Mouse (Mus musculus) olfactory bulb, adult 2 months (tissue): Measurements from ENCODE around the gene Pamr1. TPM values are rescaled to one million over a fixed set of nuclear protein-coding genes. Genes with fewer than 3 reads are reported as not detected.

ENCODE experiments used
- H3K27ac ChIP-seq: fragments of 200-500 bp; 2 replicates; pipeline ENCODE4 v1.5.1; 2012; ENCODE audit warnings: low read depth, low read length; ENCODE audit not compliant: insufficient read depth
- H3K4me1 ChIP-seq: fragments of 200-500 bp; 2 replicates; pipeline ENCODE4 v1.6.1; 2012; ENCODE audit warnings: low read length; ENCODE audit not compliant: control insufficient read depth, insufficient read depth
- H3K4me3 ChIP-seq: fragments of 200-500 bp; 2 replicates; pipeline ENCODE4 v1.5.1; 2012; ENCODE audit warnings: mild to moderate bottlenecking, low read depth, low read length, moderate library complexity; ENCODE audit not compliant: insufficient read depth
- CTCF ChIP-seq: fragments of 200-500 bp; IDR thresholded peaks from 2 replicates; pipeline ENCODE4 v1.5.1; 2012; ENCODE audit warnings: low read depth, mild to moderate bottlenecking, low read length, moderate library complexity; ENCODE audit not compliant: insufficient read depth
- POLR2A ChIP-seq: fragments of 200-500 bp; IDR thresholded peaks from 2 replicates; pipeline ENCODE4 v1.6.1; 2012; ENCODE audit warnings: mild to moderate bottlenecking, low read depth, low read length, moderate library complexity; ENCODE audit not compliant: insufficient read depth
- WGBS: fragments of 180-500 bp; shearing (Covaris S2); methylation state at CpG from one replicate; pipeline ENCODE4 v1.1.7; 2018; 5-methylcytosine and 5-hydroxymethylcytosine counted together
- polyA plus RNA-seq: library from polyadenylated mRNA; stranded (reverse); fragments of >200 nt; gene quantifications from 2 replicates; pipeline ENCODE4 v1.2.4, GENCODE M21; 2012; ENCODE audit warnings: low replicate concordance; ENCODE audit not compliant: missing spikeins, insufficient read depth, insufficient read length

Pamr1 gene
- polyA plus RNA-seq, 1 experiment: not detected

GRCm38 (mm10) chr2:102686108-102686450, 136.3 kb downstream of the Pamr1 start:
- Histone ChIP-seq H3K4me3 (no peak overlapping the region), H3K4me1 (peaks cover 12% of the 10 kb centered on the region), H3K27ac (no peak overlapping the region)
- TF ChIP-seq POLR2A (no peak), CTCF (no peak)
- WGBS: 57% methylated on average over 9 of the region's 9 CpGs

Other genes starting within 250 kb of the Pamr1 start
- 108 and 163 TPM in 2 replicates for gene Trim44, start 142.2 kb upstream of the Pamr1 start, polyA plus RNA-seq
- not detected in 2 replicates for gene Fjx1, start 97.5 kb upstream of the Pamr1 start, polyA plus RNA-seq
- gene Slc1a2, start 108.6 kb downstream of the Pamr1 start, polyA plus RNA-seq: 685 and 1,636 TPM in 2 replicates